Mouse (Mus musculus): ENCODE measurements around the gene Synpr. TPM values are rescaled to one million over a fixed set of nuclear protein-coding genes. Genes with fewer than 3 reads are reported as not detected.

The Synpr gene
- polyA plus RNA-seq, 1 experiment from 2014 or later, result 1.1 TPM

DNA sequence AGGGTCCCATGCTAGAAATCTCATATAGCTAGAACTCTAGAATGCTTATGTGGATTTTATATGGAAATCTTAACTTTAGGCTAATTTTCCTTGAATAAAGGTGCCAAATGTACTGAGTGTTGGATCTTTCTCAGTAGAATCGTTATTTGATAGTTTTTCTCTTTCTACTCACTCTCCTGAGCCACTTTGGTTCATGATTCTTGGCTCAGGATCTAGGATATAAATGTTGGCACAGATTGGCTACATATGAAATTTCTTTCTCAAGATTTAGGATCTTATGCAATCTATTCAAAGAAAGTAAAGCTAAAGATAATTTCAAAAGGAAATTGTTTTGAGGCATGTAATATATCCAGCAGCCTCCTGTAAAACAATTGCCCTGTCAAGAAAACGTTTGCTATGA, 263.2 kb downstream of the Synpr start:
- no peak for ATAC-seq
- Histone ChIP-seq H3K4me3 (ENCODE audit: low read depth, low read length) (no peak overlapping the region), H3K4me1 (replicated peaks; ENCODE audit: control insufficient read depth, insufficient read depth, low read length) (no peaks in the 10 kb centered on the region), H3K27ac (ENCODE audit: low read depth, low read length) (no peak overlapping the region), H3K27me3 (replicated peaks; ENCODE audit: control insufficient read depth, insufficient read depth, low read length) (no peaks in the 10 kb centered on the region), H3K9me3 (ENCODE audit: control insufficient read depth) (no peaks in the 10 kb centered on the region), H3K9ac (ENCODE audit: low read depth, low read length) (no peak overlapping the region), H3K36me3 (ENCODE audit: control insufficient read depth, insufficient read depth) (no peaks in the 10 kb centered on the region), H3K4me2 (replicated peaks; ENCODE audit: low read depth) (no peak overlapping the region)
- no peak for TF ChIP-seq CTCF (IDR thresholded peaks at IDR 0.05; ENCODE audit: low read depth)
- 44% methylated on average over 2 of the region's 2 CpGs for WGBS

DNA sequence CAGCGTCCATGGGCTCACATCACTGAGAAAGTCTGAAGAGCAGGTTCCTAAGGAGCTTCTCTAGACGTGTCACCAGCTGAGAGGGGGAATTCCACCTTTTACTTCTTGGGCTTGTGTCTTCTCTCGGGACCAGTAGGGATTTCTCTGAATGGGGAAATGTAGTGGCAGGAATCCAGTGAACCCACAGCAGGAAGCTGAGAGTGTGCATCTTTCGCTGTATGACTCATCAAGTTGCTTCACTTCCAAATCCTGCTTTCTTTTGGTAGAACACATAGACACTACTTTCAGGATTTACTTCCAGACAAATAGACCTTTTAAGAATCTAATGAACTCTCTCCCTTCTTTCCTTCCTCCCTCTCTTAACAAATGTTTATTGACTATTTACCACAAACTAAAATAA, 266.6 kb downstream of the Synpr start:
- Histone ChIP-seq H3K27me3 (replicated peaks; ENCODE audit: control insufficient read depth, insufficient read depth, low read length) (no peaks in the 10 kb centered on the region), H3K4me1 (replicated peaks; ENCODE audit: control insufficient read depth, insufficient read depth, low read length) (no peaks in the 10 kb centered on the region), H3K36me3 (ENCODE audit: control insufficient read depth, insufficient read depth) (no peaks in the 10 kb centered on the region), H3K4me3 (ENCODE audit: low read depth, low read length) (no peak overlapping the region), H3K27ac (ENCODE audit: low read depth, low read length) (no peak overlapping the region), H3K4me2 (replicated peaks; ENCODE audit: low read depth) (no peak overlapping the region), H3K9me3 (ENCODE audit: control insufficient read depth) (no peaks in the 10 kb centered on the region), H3K9ac (ENCODE audit: low read depth, low read length) (no peak overlapping the region)
- no peak for ATAC-seq
- 76% methylated on average over 4 of the region's 4 CpGs for WGBS
- no peak for TF ChIP-seq CTCF (IDR thresholded peaks at IDR 0.05; ENCODE audit: low read depth)

DNA sequence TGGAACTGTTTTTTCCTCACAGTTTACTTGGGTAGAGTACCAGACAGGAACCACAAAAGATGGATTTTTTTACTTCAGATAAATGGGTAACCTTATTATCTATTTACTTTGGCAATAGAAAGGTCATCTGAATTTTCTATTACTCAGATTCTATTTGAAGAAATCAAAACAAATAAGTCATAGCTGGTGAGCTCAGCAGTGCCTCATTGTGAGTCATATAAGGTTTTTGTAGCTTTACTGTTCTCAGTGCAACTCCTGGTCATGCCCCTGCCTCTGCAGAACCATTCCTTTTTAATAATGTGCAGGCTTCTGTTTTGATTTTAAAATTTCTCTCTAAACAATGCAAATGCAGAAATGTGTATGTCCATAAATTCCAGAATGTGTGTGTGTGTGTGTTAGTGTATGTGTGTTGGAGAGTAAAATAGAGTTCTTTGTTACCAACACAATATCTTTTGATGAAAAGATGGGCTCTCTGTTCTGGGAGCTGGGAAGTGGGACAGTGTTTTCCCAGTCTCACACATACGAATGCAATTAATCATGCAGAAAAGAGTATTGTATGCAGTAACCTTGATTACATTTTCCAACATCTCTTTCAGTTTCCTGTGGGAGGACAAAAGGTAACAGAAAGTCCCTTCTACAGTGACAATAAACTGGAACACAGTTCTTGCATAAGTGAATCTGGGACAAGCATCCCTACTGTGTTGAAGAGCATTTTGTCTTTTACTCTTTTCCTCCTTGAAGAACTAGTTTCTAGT, 269.2 kb downstream of the Synpr start:
- H3K9me3 ChIP-seq (ENCODE audit: control insufficient read depth), result no peaks in the 10 kb centered on the region
- H3K27ac ChIP-seq (ENCODE audit: low read depth, low read length), result no peak overlapping the region
- TF ChIP-seq CTCF (IDR thresholded peaks at IDR 0.05; ENCODE audit: low read depth), result no peak
- H3K4me1 ChIP-seq (replicated peaks; ENCODE audit: control insufficient read depth, insufficient read depth, low read length), result no peaks in the 10 kb centered on the region
- H3K36me3 ChIP-seq (ENCODE audit: control insufficient read depth, insufficient read depth), result no peaks in the 10 kb centered on the region
- H3K4me2 ChIP-seq (replicated peaks; ENCODE audit: low read depth), result no peak overlapping the region
- H3K27me3 ChIP-seq (replicated peaks; ENCODE audit: control insufficient read depth, insufficient read depth, low read length), result no peaks in the 10 kb centered on the region
- no peak overlapping the region for H3K4me3 ChIP-seq (ENCODE audit: low read depth, low read length)
- WGBS, result 65% methylated on average over 1 of the region's 1 CpGs
- no peak overlapping the region for H3K9ac ChIP-seq (ENCODE audit: low read depth, low read length)
- no peak for ATAC-seq

- Histone ChIP-seq H3K9ac (ENCODE audit: low read depth, low read length) (no peak overlapping the region), H3K27ac (ENCODE audit: low read depth, low read length) (no peak overlapping the region), H3K27me3 (replicated peaks; ENCODE audit: control insufficient read depth, insufficient read depth, low read length) (no peaks in the 10 kb centered on the region), H3K4me3 (ENCODE audit: low read depth, low read length) (no peak overlapping the region), H3K36me3 (ENCODE audit: control insufficient read depth, insufficient read depth) (no peaks in the 10 kb centered on the region), H3K4me2 (replicated peaks; ENCODE audit: low read depth) (no peak overlapping the region), H3K4me1 (replicated peaks; ENCODE audit: control insufficient read depth, insufficient read depth, low read length) (no peaks in the 10 kb centered on the region), H3K9me3 (ENCODE audit: control insufficient read depth) (no peaks in the 10 kb centered on the region)
- no peak for TF ChIP-seq CTCF (IDR thresholded peaks at IDR 0.05; ENCODE audit: low read depth)
- no peak for ATAC-seq
- WGBS, result 88% methylated on average over 4 of the region's 4 CpGs
Observed at GRCm38 (mm10) chr14:13554631-13555030, 270.1 kb downstream of the Synpr start.

GRCm38 (mm10) chr14:13558117-13558516, 273.5 kb downstream of the Synpr start:
- 69% methylated on average over 2 of the region's 2 CpGs for WGBS
- H3K27me3 ChIP-seq (replicated peaks; ENCODE audit: control insufficient read depth, insufficient read depth, low read length), result no peaks in the 10 kb centered on the region
- H3K4me3 ChIP-seq (ENCODE audit: low read depth, low read length), result no peak overlapping the region
- no peaks in the 10 kb centered on the region for H3K4me1 ChIP-seq (replicated peaks; ENCODE audit: control insufficient read depth, insufficient read depth, low read length)
- no peaks in the 10 kb centered on the region for H3K9me3 ChIP-seq (ENCODE audit: control insufficient read depth)
- ATAC-seq, result no peak
- TF ChIP-seq CTCF (IDR thresholded peaks at IDR 0.05; ENCODE audit: low read depth), result no peak
- H3K4me2 ChIP-seq (replicated peaks; ENCODE audit: low read depth), result no peak overlapping the region
- no peak overlapping the region for H3K27ac ChIP-seq (ENCODE audit: low read depth, low read length)
- H3K36me3 ChIP-seq (ENCODE audit: control insufficient read depth, insufficient read depth), result no peaks in the 10 kb centered on the region
- no peak overlapping the region for H3K9ac ChIP-seq (ENCODE audit: low read depth, low read length)

- Histone ChIP-seq H3K4me1 (replicated peaks; ENCODE audit: control insufficient read depth, insufficient read depth, low read length) (no peaks in the 10 kb centered on the region), H3K27me3 (replicated peaks; ENCODE audit: control insufficient read depth, insufficient read depth, low read length) (no peaks in the 10 kb centered on the region), H3K9ac (ENCODE audit: low read depth, low read length) (no peak overlapping the region), H3K4me2 (replicated peaks; ENCODE audit: low read depth) (no peak overlapping the region), H3K36me3 (ENCODE audit: control insufficient read depth, insufficient read depth) (no peaks in the 10 kb centered on the region), H3K27ac (ENCODE audit: low read depth, low read length) (no peak overlapping the region), H3K4me3 (ENCODE audit: low read depth, low read length) (no peak overlapping the region), H3K9me3 (ENCODE audit: control insufficient read depth) (no peaks in the 10 kb centered on the region)
- TF ChIP-seq CTCF (IDR thresholded peaks at IDR 0.05; ENCODE audit: low read depth), result no peak
- WGBS, result 71% methylated on average over 1 of the region's 1 CpGs
- ATAC-seq, result no peak
Observed at GRCm38 (mm10) chr14:13567250-13567649, 282.7 kb downstream of the Synpr start.

Data from intestine, postnatal 0 days (tissue).